Mouse (Mus musculus) lung, adult 2 months (tissue): Measurements from ENCODE around the gene Cd109. TPM values are rescaled to one million over a fixed set of nuclear protein-coding genes. Genes with fewer than 3 reads are reported as not detected.

Source experiments
- DNase-seq: peaks from one replicate; pipeline ENCODE4 v3.0.0; 2022
- H3K4me1 ChIP-seq: fragments of 200-500 bp; 2 replicates; pipeline ENCODE4 v1.6.1; 2011; ENCODE audit warnings: low read length; ENCODE audit not compliant: control insufficient read depth, insufficient read depth
- H3K4me3 ChIP-seq: fragments of 200-500 bp; replicated peaks from 2 replicates; pipeline ENCODE3; 2011; ENCODE audit warnings: low read depth, mild to moderate bottlenecking, control low read depth, low read length; ENCODE audit errors: extremely low read depth
- CTCF ChIP-seq: fragments of 200-500 bp; IDR thresholded peaks from 2 replicates; pipeline ENCODE4 v1.5.1; 2011; ENCODE audit warnings: mild to moderate bottlenecking, low read length, control low read depth; ENCODE audit not compliant: insufficient read depth
- POLR2A ChIP-seq: fragments of 200-500 bp; IDR thresholded peaks from 2 replicates; pipeline ENCODE4 v1.6.1; 2011; ENCODE audit warnings: low read depth, mild to moderate bottlenecking, control low read depth, low read length, borderline replicate concordance; ENCODE audit errors: extremely low read depth
- WGBS: fragments of 180-500 bp; shearing (Covaris S2); methylation state at CpG from one replicate; pipeline ENCODE4 v1.1.7; 2018; 5-methylcytosine and 5-hydroxymethylcytosine counted together
- polyA plus RNA-seq: library from polyadenylated mRNA; depleted of rRNA; stranded (reverse); fragments of >200 nt; gene quantifications from 2 replicates; pipeline ENCODE4 v1.2.3, GENCODE M21; 2012; rRNA removed

The Cd109 gene
- polyA plus RNA-seq, 1 experiment = 1.6 TPM

DNA sequence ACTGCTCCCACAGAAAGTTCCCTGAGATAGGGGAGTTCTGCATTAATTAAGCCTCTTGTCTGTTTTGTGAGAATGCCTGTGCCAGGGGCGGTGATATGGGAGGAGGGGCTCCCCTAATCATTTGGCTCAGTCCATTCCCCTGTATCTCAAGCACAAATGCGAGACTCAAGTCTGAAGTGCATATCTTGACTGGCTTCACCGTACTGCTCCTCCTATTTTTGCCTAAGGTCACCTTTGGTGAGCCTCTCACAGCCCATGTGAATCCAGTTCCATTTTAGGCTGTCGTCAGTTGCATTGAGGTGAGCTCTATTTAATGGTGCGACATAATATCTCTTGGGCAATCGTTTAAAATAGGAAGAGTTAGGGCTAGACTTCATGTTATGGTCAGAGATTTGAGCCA is 116.6 kb downstream of the Cd109 start:
- TF ChIP-seq POLR2A (no peak), CTCF (no peak)
- no peaks in the 10 kb centered on the region for H3K4me1 ChIP-seq
- WGBS = 78% methylated on average over 6 of the region's 6 CpGs
- no peak for DNase-seq
- H3K4me3 ChIP-seq = no peak overlapping the region

GRCm38 (mm10) chr9:78735519-78735918 is 120.2 kb downstream of the Cd109 start:
- 14% methylated on average over 3 of the region's 3 CpGs for WGBS
- DNase-seq = no peak
- H3K4me1 ChIP-seq = no peaks in the 10 kb centered on the region
- H3K4me3 ChIP-seq = no peak overlapping the region
- TF ChIP-seq POLR2A (no peak), CTCF (no peak)

DNA sequence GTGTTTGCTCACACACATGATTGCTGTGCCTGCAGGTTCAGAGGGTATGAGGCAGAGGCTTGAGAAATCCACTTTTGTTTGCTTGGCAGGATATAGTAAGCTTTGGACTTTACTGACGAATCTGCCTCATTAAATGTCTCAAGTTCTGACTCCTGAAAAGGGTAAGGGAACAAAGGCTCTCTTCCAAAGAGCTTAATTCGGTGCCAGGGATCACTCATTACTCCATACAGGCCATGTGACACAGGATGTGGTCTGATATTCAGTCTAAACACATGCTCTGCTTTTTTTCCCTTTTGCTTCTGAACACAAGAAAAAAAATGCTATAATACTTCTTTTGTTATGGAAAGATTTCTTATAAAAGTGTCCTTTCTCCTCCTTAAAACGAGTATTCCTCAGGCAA is 126.7 kb downstream of the Cd109 start:
- TF ChIP-seq POLR2A = no peak
- WGBS = 26% methylated on average over 3 of the region's 3 CpGs
- DNase-seq = no peak

GRCm38 (mm10) chr9:78750246-78750645 is 134.9 kb downstream of the Cd109 start:
- Histone ChIP-seq H3K4me3 (no peak overlapping the region), H3K4me1 (no peaks in the 10 kb centered on the region)
- no peak for TF ChIP-seq POLR2A
- no peak for DNase-seq
- 48% methylated on average over 3 of the region's 3 CpGs for WGBS

More for the DNA sequence above, 126.7 kb downstream of the Cd109 start:
- H3K4me1 ChIP-seq = no peaks in the 10 kb centered on the region
- H3K4me3 ChIP-seq = no peak overlapping the region

Other genes with a start within 250 kb of the Cd109 start
- gene Dppa5a, start 247.4 kb upstream of the Cd109 start, polyA plus RNA-seq = 0.22 TPM in 1 of 2 replicates, not detected in the other
- gene Ooep, start 236.8 kb upstream of the Cd109 start, polyA plus RNA-seq = 0.28 and 0.37 TPM in 2 replicates
- 0.05 and 0.06 TPM in 2 replicates for gene Ddx43, start 219.8 kb upstream of the Cd109 start, polyA plus RNA-seq
- 0.83 and 0.98 TPM in 2 replicates for gene Cgas, start 172.3 kb upstream of the Cd109 start, polyA plus RNA-seq
- gene Mto1, start 167.3 kb upstream of the Cd109 start, polyA plus RNA-seq = 9.9 and 10.3 TPM in 2 replicates
- 0.17 TPM in 1 of 2 replicates, not detected in the other for gene Gm17324, start 166.8 kb upstream of the Cd109 start, polyA plus RNA-seq
- 2,131 and 3,172 TPM in 2 replicates for gene Eef1a1, start 126.4 kb upstream of the Cd109 start, polyA plus RNA-seq
- gene Slc17a5, start 27.5 kb upstream of the Cd109 start, polyA plus RNA-seq = 11.4 and 12.4 TPM in 2 replicates